Mouse (Mus musculus): ENCODE measurements around the gene Ap5b1. TPM values are rescaled to one million over a fixed set of nuclear protein-coding genes. Genes with fewer than 3 reads are reported as not detected.

Ap5b1 gene
- polyA plus RNA-seq (2015; fragmentation: Nextera tagmentation; extraction: Ambion mirVana), result 3.1 and 3.4 TPM in 2 replicates

DNA sequence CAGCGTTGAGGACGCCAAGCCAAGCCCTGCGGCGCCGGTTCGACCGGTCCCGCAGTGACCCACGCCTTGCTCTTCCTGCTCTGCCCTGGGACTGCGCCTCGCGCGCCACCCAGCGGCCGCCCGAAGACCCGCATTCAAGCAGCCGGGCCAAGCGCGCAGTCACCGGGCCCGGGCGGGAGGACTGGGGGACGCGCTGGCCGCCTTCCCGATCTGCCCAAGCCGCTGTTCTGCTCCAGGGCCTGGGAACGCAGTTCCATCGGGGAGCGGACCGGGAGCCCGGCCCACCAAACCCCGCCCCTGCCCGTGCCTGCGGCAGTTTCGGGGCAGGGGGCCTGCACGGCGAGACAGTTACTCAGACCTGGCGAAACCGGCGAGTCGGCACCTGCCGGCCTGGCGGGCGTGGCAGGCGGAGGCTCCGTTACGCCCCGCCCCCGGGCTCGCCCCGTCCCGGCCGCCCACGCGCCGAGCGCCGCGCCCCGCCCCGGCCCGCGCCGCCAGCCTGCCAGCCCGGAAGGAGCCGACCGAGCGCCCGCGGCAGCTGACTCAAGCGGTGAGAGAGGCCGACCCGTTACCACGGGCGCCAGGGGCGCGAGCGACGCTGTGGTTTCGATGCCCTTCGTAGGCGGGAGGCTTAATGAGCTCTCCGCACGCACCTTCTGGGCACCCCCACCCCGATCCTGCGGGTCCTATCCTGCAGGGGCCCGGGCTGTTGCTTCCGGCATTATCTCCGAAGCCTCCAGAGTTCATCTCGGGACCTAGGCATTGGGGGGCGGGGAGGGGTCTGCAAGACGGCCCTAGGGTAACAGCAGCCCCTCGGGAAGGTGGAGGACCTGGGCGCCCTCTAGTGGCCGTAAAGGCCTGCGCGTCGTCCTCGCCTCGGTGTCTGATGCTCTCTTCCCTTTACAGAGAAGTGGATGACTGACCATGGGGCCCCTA is at the start of gene Ap5b1:
Gene Ap5b1, plus strand, starts transcription at position 492 of the 936 bp plus-strand sequence.
- Histone ChIP-seq H3K4me2 (ENCODE audit: low read depth, low read length) (peak within 1 kb of the TSS; percentile 100), H3K4me3 (ENCODE audit: low read depth, low read length) (peak within 1 kb of the TSS; percentile 84), H3K9ac (replicated peaks) (peak within 1 kb of the TSS; percentile 78), H3K27me3 (ENCODE audit: insufficient read depth, low read length) (peaks cover 17% of the 10 kb centered on the region), H3K27ac (ENCODE audit: low read depth) (peak within 1 kb of the TSS; percentile 92), H3K4me1 (ENCODE audit: insufficient read depth) (peaks cover 30% of the 10 kb centered on the region), H3K9me3 (ENCODE audit: low read length) (no peaks in the 10 kb centered on the region), H3K36me3 (replicated peaks; ENCODE audit: insufficient read depth, low read length) (peaks cover 21% of the 10 kb centered on the region)
- under 1% methylated on average over 69 of the region's 102 CpGs for WGBS (ENCODE audit: insufficient replicate concordance)
- peak; percentile 91 for DNase-seq
- TF ChIP-seq EP300 (IDR thresholded peaks at IDR 0.05; ENCODE audit: low read depth), result no peak
- TF ChIP-seq CTCF (IDR thresholded peaks at IDR 0.05; ENCODE audit: low read depth), result peak; percentile 97
- peak; percentile 88 for ATAC-seq

DNA sequence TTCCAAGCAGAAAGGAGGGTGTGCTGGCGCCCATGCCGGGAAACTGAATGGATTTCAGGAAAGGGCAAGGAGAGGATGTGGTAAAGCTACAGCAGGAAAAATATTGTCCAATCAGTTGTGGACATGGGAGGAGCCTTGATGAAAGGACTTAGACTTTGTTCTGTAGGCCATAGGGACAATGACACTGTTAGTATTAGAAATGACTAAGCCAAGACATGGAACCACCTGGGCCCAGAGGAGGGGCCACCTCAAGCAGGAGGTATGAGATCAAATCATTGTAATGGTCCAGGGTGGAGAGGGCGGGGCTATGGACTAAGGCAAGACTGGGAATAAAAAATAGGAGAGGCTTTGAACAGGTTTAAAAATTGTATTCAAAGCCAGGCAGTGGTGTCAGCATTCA is 49.1 kb upstream of the Ap5b1 start:
- no peaks in the 10 kb centered on the region for H3K4me1 ChIP-seq (ENCODE audit: insufficient read depth)
- no peak overlapping the region for H3K9ac ChIP-seq (replicated peaks)
- no peaks in the 10 kb centered on the region for H3K27me3 ChIP-seq (ENCODE audit: insufficient read depth, low read length)
- H3K36me3 ChIP-seq (replicated peaks; ENCODE audit: insufficient read depth, low read length), result no peaks in the 10 kb centered on the region
- no peak for DNase-seq
- TF ChIP-seq CTCF (IDR thresholded peaks at IDR 0.05; ENCODE audit: low read depth) (no peak), EP300 (IDR thresholded peaks at IDR 0.05; ENCODE audit: low read depth) (no peak)
- H3K4me2 ChIP-seq (ENCODE audit: low read depth, low read length), result no peak overlapping the region
- no peaks in the 10 kb centered on the region for H3K9me3 ChIP-seq (ENCODE audit: low read length)
- WGBS (ENCODE audit: insufficient replicate concordance), result 69% methylated on average over 3 of the region's 3 CpGs
- H3K4me3 ChIP-seq (ENCODE audit: low read depth, low read length), result no peak overlapping the region
- peak; percentile 43; the same call in 1 of the 2 replicates for ATAC-seq
- H3K27ac ChIP-seq (ENCODE audit: low read depth), result no peak overlapping the region

DNA sequence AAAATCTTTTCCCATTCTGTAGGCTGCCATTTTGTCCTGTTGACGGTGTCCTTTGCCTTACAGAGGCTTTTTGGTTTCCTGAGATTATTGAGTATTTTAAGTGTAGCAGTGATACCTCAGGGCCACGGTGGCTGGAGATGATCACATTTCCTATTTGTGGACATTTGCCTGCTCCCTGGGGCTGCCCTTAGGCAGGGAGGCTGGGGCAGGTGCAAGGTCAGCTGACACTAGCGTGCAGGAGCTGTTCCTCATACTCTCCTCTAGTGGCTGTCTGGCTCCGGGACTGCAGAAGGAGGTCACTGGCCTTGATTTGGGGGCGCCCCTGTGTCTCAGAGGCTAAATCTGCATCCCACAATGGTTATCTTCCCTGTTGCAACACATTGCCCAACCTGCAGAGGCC is 42.6 kb upstream of the Ap5b1 start:
- H3K27ac ChIP-seq (ENCODE audit: low read depth), result no peak overlapping the region
- no peaks in the 10 kb centered on the region for H3K27me3 ChIP-seq (ENCODE audit: insufficient read depth, low read length)
- 64% methylated on average over 5 of the region's 5 CpGs for WGBS (ENCODE audit: insufficient replicate concordance)
- H3K36me3 ChIP-seq (replicated peaks; ENCODE audit: insufficient read depth, low read length), result no peaks in the 10 kb centered on the region
- no peak for TF ChIP-seq CTCF (IDR thresholded peaks at IDR 0.05; ENCODE audit: low read depth)
- TF ChIP-seq EP300 (IDR thresholded peaks at IDR 0.05; ENCODE audit: low read depth), result no peak
- no peak for ATAC-seq
- no peak for DNase-seq
- H3K9ac ChIP-seq (replicated peaks), result no peak overlapping the region
- H3K4me2 ChIP-seq (ENCODE audit: low read depth, low read length), result no peak overlapping the region
- no peaks in the 10 kb centered on the region for H3K9me3 ChIP-seq (ENCODE audit: low read length)
- H3K4me3 ChIP-seq (ENCODE audit: low read depth, low read length), result no peak overlapping the region
- peaks cover 5% of the 10 kb centered on the region for H3K4me1 ChIP-seq (ENCODE audit: insufficient read depth)

DNA sequence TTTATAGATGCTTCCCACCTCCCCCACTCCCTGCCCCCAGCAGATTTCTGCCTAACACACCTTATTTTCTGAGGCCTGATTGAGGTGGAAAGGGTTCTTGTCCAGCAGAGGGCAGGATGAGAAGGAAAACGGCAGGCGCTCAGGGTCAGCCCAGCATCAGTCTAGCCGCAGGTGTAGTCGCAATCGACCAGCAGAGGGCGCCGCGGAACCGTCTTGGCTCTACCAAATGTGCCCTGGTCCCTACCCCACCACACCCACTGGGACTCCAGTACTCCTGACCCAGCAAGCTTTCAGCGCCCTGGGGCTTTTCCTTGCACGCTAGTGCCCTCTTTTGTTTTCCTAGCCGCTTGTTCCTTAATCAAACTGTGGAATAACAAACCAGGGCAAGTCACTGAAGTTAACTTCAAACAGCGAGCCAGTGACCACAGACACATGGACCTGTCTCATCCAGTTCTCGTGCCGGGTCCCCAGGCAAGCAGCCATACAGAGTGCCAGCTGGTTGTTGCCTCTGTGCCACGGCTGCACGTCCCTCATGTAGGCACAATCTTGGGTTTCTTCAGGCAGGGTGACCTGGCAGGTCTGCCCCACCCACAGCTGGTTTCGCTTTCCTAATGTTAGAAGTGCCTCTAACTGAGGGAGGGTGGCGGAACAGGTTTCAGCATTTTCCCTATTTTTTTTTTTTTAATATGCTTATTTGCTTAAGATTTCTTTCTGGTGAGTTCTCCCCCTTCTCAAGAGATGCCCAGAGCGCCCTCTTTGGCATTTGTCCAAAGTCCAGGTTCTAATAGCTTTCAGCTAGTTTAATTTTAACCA is 38.3 kb upstream of the Ap5b1 start:
- no peaks in the 10 kb centered on the region for H3K9me3 ChIP-seq (ENCODE audit: low read length)
- TF ChIP-seq EP300 (IDR thresholded peaks at IDR 0.05; ENCODE audit: low read depth) (no peak), CTCF (IDR thresholded peaks at IDR 0.05; ENCODE audit: low read depth) (peak; percentile 99)
- WGBS (ENCODE audit: insufficient replicate concordance), result 18% methylated on average over 20 of the region's 20 CpGs
- peak; percentile 98 for DNase-seq
- peak; percentile 99 for ATAC-seq
- no peaks in the 10 kb centered on the region for H3K27me3 ChIP-seq (ENCODE audit: insufficient read depth, low read length)
- H3K4me1 ChIP-seq (ENCODE audit: insufficient read depth), result peaks cover 5% of the 10 kb centered on the region
- H3K36me3 ChIP-seq (replicated peaks; ENCODE audit: insufficient read depth, low read length), result no peaks in the 10 kb centered on the region
- H3K4me3 ChIP-seq (ENCODE audit: low read depth, low read length), result peak overlapping the region; percentile 19
- no peak overlapping the region for H3K9ac ChIP-seq (replicated peaks)
- peak overlapping the region; percentile 62 for H3K4me2 ChIP-seq (ENCODE audit: low read depth, low read length)
- H3K27ac ChIP-seq (ENCODE audit: low read depth), result no peak overlapping the region

DNA sequence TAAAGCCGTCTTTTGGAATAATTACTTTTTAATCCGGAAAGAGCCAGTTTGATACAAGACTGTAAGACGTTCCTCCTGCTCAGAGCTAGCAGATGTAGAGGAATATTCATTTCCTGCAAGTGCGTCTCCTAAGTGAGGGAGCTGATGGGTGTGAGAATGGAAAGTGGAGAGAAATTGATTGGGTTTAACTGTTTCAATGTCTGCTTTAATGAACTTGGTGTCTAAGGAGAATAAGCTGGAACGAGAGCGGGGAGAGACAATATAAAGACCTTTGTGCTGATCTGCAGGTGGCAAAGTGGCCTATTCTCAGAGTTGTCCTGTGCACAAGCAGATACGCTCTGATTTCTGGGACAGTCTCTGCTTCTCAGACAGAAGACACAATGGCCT is 37.7 kb upstream of the Ap5b1 start:
- H3K27ac ChIP-seq (ENCODE audit: low read depth), result no peak overlapping the region
- no peak overlapping the region for H3K4me3 ChIP-seq (ENCODE audit: low read depth, low read length)
- H3K4me1 ChIP-seq (ENCODE audit: insufficient read depth), result peaks cover 5% of the 10 kb centered on the region
- H3K9me3 ChIP-seq (ENCODE audit: low read length), result no peaks in the 10 kb centered on the region
- H3K4me2 ChIP-seq (ENCODE audit: low read depth, low read length), result peak overlapping the region; percentile 62; the same call in 1 of the 2 replicates
- no peak overlapping the region for H3K9ac ChIP-seq (replicated peaks)
- 68% methylated on average over 7 of the region's 7 CpGs for WGBS (ENCODE audit: insufficient replicate concordance)
- no peaks in the 10 kb centered on the region for H3K27me3 ChIP-seq (ENCODE audit: insufficient read depth, low read length)
- ATAC-seq (no peak), DNase-seq (no peak)
- H3K36me3 ChIP-seq (replicated peaks; ENCODE audit: insufficient read depth, low read length), result no peaks in the 10 kb centered on the region
- TF ChIP-seq CTCF (IDR thresholded peaks at IDR 0.05; ENCODE audit: low read depth) (no peak), EP300 (IDR thresholded peaks at IDR 0.05; ENCODE audit: low read depth) (no peak)

DNA sequence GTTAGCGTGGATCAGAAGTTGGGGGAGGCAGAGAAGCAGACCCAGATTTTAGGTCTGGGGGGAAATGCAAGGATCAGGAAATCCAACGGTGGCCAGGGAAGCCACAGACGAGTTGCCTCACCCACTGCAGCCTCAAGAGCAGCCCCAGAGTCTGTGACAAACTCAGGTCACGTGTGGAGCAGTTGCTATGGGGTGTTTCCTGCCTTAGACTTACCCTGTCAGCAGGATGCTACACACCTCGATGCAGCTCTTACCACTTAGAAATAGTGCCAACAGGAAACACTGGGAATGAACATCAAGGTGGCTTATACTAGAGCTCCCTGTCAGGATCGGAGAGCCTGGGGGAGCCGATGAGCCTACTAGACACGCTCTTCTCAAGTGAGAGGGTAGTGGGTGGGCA is 35.3 kb upstream of the Ap5b1 start:
- no peaks in the 10 kb centered on the region for H3K27me3 ChIP-seq (ENCODE audit: insufficient read depth, low read length)
- DNase-seq, result no peak
- TF ChIP-seq EP300 (IDR thresholded peaks at IDR 0.05; ENCODE audit: low read depth) (no peak), CTCF (IDR thresholded peaks at IDR 0.05; ENCODE audit: low read depth) (no peak)
- no peak for ATAC-seq
- no peaks in the 10 kb centered on the region for H3K9me3 ChIP-seq (ENCODE audit: low read length)
- 58% methylated on average over 8 of the region's 8 CpGs for whole genome bisulfite sequencing (ENCODE audit: insufficient replicate concordance)
- no peaks in the 10 kb centered on the region for H3K36me3 ChIP-seq (replicated peaks; ENCODE audit: insufficient read depth, low read length)
- no peak overlapping the region for H3K27ac ChIP-seq (ENCODE audit: low read depth)
- H3K4me3 ChIP-seq (ENCODE audit: low read depth, low read length), result no peak overlapping the region
- peaks cover 5% of the 10 kb centered on the region for H3K4me1 ChIP-seq (ENCODE audit: insufficient read depth)
- no peak overlapping the region for H3K4me2 ChIP-seq (ENCODE audit: low read depth, low read length)
- no peak overlapping the region for H3K9ac ChIP-seq (replicated peaks)
